Comparison of ENCODE assay signal across 11 mouse cellular contexts in the genomic region with DNA sequence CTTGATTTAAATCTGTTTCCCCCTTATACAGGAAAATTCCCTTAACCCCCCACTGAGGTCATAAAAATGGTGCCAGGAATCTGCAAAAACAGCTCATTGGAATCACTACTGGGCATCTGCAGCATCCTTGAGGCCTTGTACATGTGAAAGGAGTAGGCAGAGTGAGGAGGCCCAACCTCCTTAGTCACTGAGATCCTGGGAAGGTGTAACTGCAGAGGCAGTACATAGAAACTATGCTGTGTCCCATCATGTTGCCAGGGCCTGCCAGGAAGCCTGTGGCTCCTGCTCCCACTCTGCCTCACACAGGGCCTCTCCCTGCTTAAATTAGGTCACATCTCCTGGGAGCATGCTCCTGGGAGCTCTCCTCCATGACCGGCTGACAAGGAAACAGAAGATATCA.
"Had no signal": no experiment of that assay in that cellular context is flagged by ENCODE, and none has a peak within 500 bp of the region (broad histone marks: within the 10 kb centered on the region; RNA-seq: fewer than 3 reads in every experiment).

No protein-coding gene starts in this region.

- DNase-seq: lung, adult 18-20 months; lung, embryonic 14.5 days; lung, postnatal 10 days; lung, postnatal 4 days; midbrain, embryonic 14.5 days; retina, postnatal 1 day; spleen, adult 18-20 months; thymus, adult 18-20 months; thymus, postnatal 14 days; thymus, postnatal 36 days had no signal

- ATAC-seq: midbrain, embryonic 16.5 days had no signal
